Mouse (Mus musculus): ENCODE measurements around the gene Cdk6.
A peak's percentile ranks its signal among the peaks of the same experiment; 100 is the strongest.
"Not testable (repeated sequence)": the region's sequence is repeated elsewhere in the genome, so short reads cannot be mapped to it uniquely, and the experiment has no call there.

Cdk6 gene

GRCm38 (mm10) chr5:3341111-3341911 lies at the start of gene Cdk6:
Gene Cdk6 (plus strand): TSS chr5:3341485.
- no peak for DNase-seq (ENCODE audit: low spot score)

- no peak for DNase-seq (ENCODE audit: low spot score)
Measured at GRCm38 (mm10) chr5:3293666-3294065, 47.6 kb upstream of the Cdk6 start.

GRCm38 (mm10) chr5:3300801-3301457 lies 40.4 kb upstream of the Cdk6 start:
- no peak for DNase-seq (ENCODE audit: low spot score)

GRCm38 (mm10) chr5:3301535-3301934 lies 39.8 kb upstream of the Cdk6 start:
- DNase-seq (ENCODE audit: low spot score) = no peak

GRCm38 (mm10) chr5:3303876-3304275 lies 37.4 kb upstream of the Cdk6 start:
- DNase-seq (ENCODE audit: low spot score) = no peak

- DNase-seq (ENCODE audit: low spot score) = no peak
Measured at GRCm38 (mm10) chr5:3306146-3306545, 35.1 kb upstream of the Cdk6 start.

- DNase-seq (ENCODE audit: low spot score) = no peak
Measured at GRCm38 (mm10) chr5:3309122-3309521, 32.2 kb upstream of the Cdk6 start.

GRCm38 (mm10) chr5:3309587-3309986 lies 31.7 kb upstream of the Cdk6 start:
- no peak for DNase-seq (ENCODE audit: low spot score)

GRCm38 (mm10) chr5:3311156-3311555 lies 30.1 kb upstream of the Cdk6 start:
- not testable (repeated sequence) for DNase-seq (ENCODE audit: low spot score)

GRCm38 (mm10) chr5:3317724-3318123 lies 23.6 kb upstream of the Cdk6 start:
- not testable (repeated sequence) for DNase-seq (ENCODE audit: low spot score)

- no peak for DNase-seq (ENCODE audit: low spot score)
Measured at GRCm38 (mm10) chr5:3320225-3320624, 21.1 kb upstream of the Cdk6 start.

GRCm38 (mm10) chr5:3322052-3322451 lies 19.2 kb upstream of the Cdk6 start:
- no peak for DNase-seq (ENCODE audit: low spot score)

GRCm38 (mm10) chr5:3324116-3324515 lies 17.2 kb upstream of the Cdk6 start:
- DNase-seq (ENCODE audit: low spot score) = no peak

- DNase-seq (ENCODE audit: low spot score) = no peak
Measured at GRCm38 (mm10) chr5:3329361-3329760, 11.9 kb upstream of the Cdk6 start.

GRCm38 (mm10) chr5:3330932-3331331 lies 10.4 kb upstream of the Cdk6 start:
- no peak for DNase-seq (ENCODE audit: low spot score)

- DNase-seq (ENCODE audit: low spot score) = not testable (repeated sequence)
Measured at GRCm38 (mm10) chr5:3333019-3333418, 8.3 kb upstream of the Cdk6 start.

- DNase-seq (ENCODE audit: low spot score) = not testable (repeated sequence)
Measured at GRCm38 (mm10) chr5:3340340-3341058, 786 bp upstream of the Cdk6 start.

- DNase-seq (ENCODE audit: low spot score) = peak; percentile 14
Measured at GRCm38 (mm10) chr5:3341931-3342770, 866 bp downstream of the Cdk6 start.

- DNase-seq (ENCODE audit: low spot score) = peak; percentile 12
Measured at GRCm38 (mm10) chr5:3342771-3343565, 1.7 kb downstream of the Cdk6 start.

GRCm38 (mm10) chr5:3343566-3344080 lies 2.3 kb downstream of the Cdk6 start:
- no peak for DNase-seq (ENCODE audit: low spot score)
